Comparison of ENCODE assay signal across 8 mouse cellular contexts in the genomic region with DNA sequence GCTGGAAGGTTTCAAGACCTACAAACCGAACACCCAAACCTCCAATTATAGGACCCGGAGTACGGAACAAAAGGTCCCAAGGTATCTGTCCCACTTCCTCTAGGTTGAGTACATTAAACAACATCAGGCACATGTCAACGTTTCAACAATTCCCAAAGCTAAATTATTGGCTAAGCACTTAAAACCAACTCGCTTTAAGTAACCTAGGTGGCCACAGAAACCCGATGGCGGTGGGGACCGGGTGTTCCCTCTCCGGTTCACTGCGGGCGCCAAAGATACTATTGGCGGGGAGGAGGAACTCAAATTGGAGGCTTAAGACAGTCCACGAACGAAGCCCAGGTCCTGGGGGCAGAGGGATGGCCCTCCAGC. TPM values are rescaled to one million over a fixed set of nuclear protein-coding genes. Genes with fewer than 3 reads are reported as not detected.
DNase-seq lines count a peak whose midpoint lies in the region; ATAC-seq lines count a peak whose summit lies in the region.

No protein-coding gene starts in this region.

- ATAC-seq in kidney, embryonic 16.5 days (ENCODE audit: low FRiP score, low TSS enrichment): 0 out of 2 replicates have a peak, but pooled peaks have one; percentile 5
- ATAC-seq in common myeloid progenitor, adult 5-6 weeks (replicated peaks; ENCODE audit: low read depth, poor library complexity, severe bottlenecking): peak; percentile 7; the same call in 1 of the 2 replicates
- ATAC-seq in hindbrain, embryonic 12.5 days (ENCODE audit: low FRiP score): no peak
- no peak for ATAC-seq in midbrain, embryonic 11.5 days (ENCODE audit: low FRiP score)

- no peaks in the 10 kb centered on the region for H3K36me3 ChIP-seq in kidney, embryonic 16.5 days (ENCODE audit: insufficient read depth, low read length)
- no peaks in the 10 kb centered on the region for H3K36me3 ChIP-seq in hindbrain, embryonic 12.5 days
- H3K36me3 ChIP-seq in midbrain, embryonic 11.5 days (ENCODE audit: control insufficient read depth, insufficient read depth, low read length): no peaks in the 10 kb centered on the region

- H3K4me3 ChIP-seq in kidney, embryonic 16.5 days (ENCODE audit: low read length): peak overlapping the region; percentile 75
- H3K4me3 ChIP-seq in hindbrain, embryonic 12.5 days: peak overlapping the region; percentile 76
- H3K4me3 ChIP-seq in midbrain, embryonic 11.5 days (ENCODE audit: low read depth, low read length): peak overlapping the region; percentile 72

- no peaks in the 10 kb centered on the region for H3K9me3 ChIP-seq in kidney, embryonic 16.5 days (ENCODE audit: low read length)
- no peaks in the 10 kb centered on the region for H3K9me3 ChIP-seq in hindbrain, embryonic 12.5 days (replicated peaks)
- no peaks in the 10 kb centered on the region for H3K9me3 ChIP-seq in midbrain, embryonic 11.5 days (ENCODE audit: control insufficient read depth, low read length)

- 0% methylated on average over 14 of the region's 14 CpGs for WGBS in kidney, embryonic 16.5 days
- WGBS in hindbrain, embryonic 12.5 days: under 1% methylated on average over 14 of the region's 14 CpGs
- WGBS in midbrain, embryonic 11.5 days: under 1% methylated on average over 14 of the region's 14 CpGs

- DNase-seq in kidney, adult 18-20 months: no peak
- DNase-seq in midbrain, embryonic 11.5 days (ENCODE audit: low spot score, missing footprints): no peak
- DNase-seq in ovary, postnatal 10 days (ENCODE audit: low spot score): no peak
- no peak for DNase-seq in cerebellum, postnatal 10 days
- DNase-seq in natural killer cell, adult 2 months (ENCODE audit: low spot score in 2 of 2): no peak

- peak overlapping the region; percentile 89 for H3K4me2 ChIP-seq in kidney, embryonic 16.5 days (replicated peaks; ENCODE audit: low read depth, low read length)
- peak overlapping the region; percentile 70 for H3K4me2 ChIP-seq in hindbrain, embryonic 12.5 days (replicated peaks)
- H3K4me2 ChIP-seq in midbrain, embryonic 11.5 days: peak overlapping the region; percentile 70

- peak overlapping the region; percentile 84; the same call in 1 of the 2 replicates for H3K27ac ChIP-seq in kidney, embryonic 16.5 days (ENCODE audit: low read length)
- peak overlapping the region; percentile 95 for H3K27ac ChIP-seq in hindbrain, embryonic 12.5 days
- peak overlapping the region; percentile 89; the same call in 1 of the 2 replicates for H3K27ac ChIP-seq in midbrain, embryonic 11.5 days (ENCODE audit: low read depth, low read length)

- H3K9ac ChIP-seq in kidney, embryonic 16.5 days (replicated peaks; ENCODE audit: low read length): peak overlapping the region; percentile 93
- peak overlapping the region; percentile 89 for H3K9ac ChIP-seq in hindbrain, embryonic 12.5 days
- peak overlapping the region; percentile 94 for H3K9ac ChIP-seq in midbrain, embryonic 11.5 days (ENCODE audit: low read length)

- peaks cover 13% of the 10 kb centered on the region; the same call in 1 of the 2 replicates for H3K4me1 ChIP-seq in kidney, embryonic 16.5 days (ENCODE audit: insufficient read depth, low read length)
- peaks cover 30% of the 10 kb centered on the region for H3K4me1 ChIP-seq in hindbrain, embryonic 12.5 days
- H3K4me1 ChIP-seq in midbrain, embryonic 11.5 days (ENCODE audit: control insufficient read depth, insufficient read depth, low read length): peaks cover 9% of the 10 kb centered on the region

- H3K27me3 ChIP-seq in kidney, embryonic 16.5 days (ENCODE audit: insufficient read depth, low read length): 0 out of 2 replicates have a peak, but pooled peaks cover 4% of the 10 kb centered on the region
- no peaks in the 10 kb centered on the region for H3K27me3 ChIP-seq in hindbrain, embryonic 12.5 days
- no peaks in the 10 kb centered on the region; the same call in 1 of the 2 replicates for H3K27me3 ChIP-seq in midbrain, embryonic 11.5 days (ENCODE audit: control insufficient read depth, insufficient read depth, low read length)

RNA-seq across cellular contexts. Expression of gene Cdk14, which starts 40.6 kb away (rescaled TPM):
- polyA plus RNA-seq in kidney, embryonic 16.5 days (2015; fragmentation: Nextera tagmentation; extraction: Ambion mirVana): 10.2 and 11.4 TPM in 2 replicates
- 1.6 TPM in 2 replicates for total RNA-seq in common myeloid progenitor, adult 5-6 weeks (2017)
- 43.8 and 46.3 TPM in 2 replicates for polyA plus RNA-seq in hindbrain, embryonic 12.5 days (2016; fragmentation: Nextera tagmentation; extraction: Ambion mirVana)
- polyA plus RNA-seq in midbrain, embryonic 11.5 days (2014; fragmentation: Nextera tagmentation; extraction: Ambion mirVana): 25.5 and 26.7 TPM in 2 replicates

Comparison
In these comparisons a context has a peak if more than half of its experiments do, and no peak if none do; other contexts are left out.
1. ATAC-seq: peak in kidney, embryonic 16.5 days (single experiment) and common myeloid progenitor, adult 5-6 weeks (single experiment); none in hindbrain, embryonic 12.5 days (single experiment) and midbrain, embryonic 11.5 days (single experiment).
2. Peak in every context shown above with its lines, with median percentiles within 50 percentile points of each other: H3K27ac ChIP-seq, H3K4me2 ChIP-seq, H3K4me3 ChIP-seq and H3K9ac ChIP-seq.